Mouse (Mus musculus) granulocyte monocyte progenitor cell, adult 5-6 weeks (primary cell): ENCODE measurements around the gene Shld2. TPM values are rescaled to one million over a fixed set of nuclear protein-coding genes. Genes with fewer than 3 reads are reported as not detected.

Experiments
- ATAC-seq: replicated peaks from 2 replicates; pipeline ENCODE4 v1.8.0; 2016; ENCODE audit warnings: mild to moderate bottlenecking, moderate TSS enrichment, inconsistent platforms; ENCODE audit not compliant: poor library complexity, severe bottlenecking
- total RNA-seq, 2 experiments: library from RNA; stranded (forward) in 1 of 2; stranded (reverse) in 1 of 2; fragments of 200-712, 200-1000 nt in 1 of 2; fragments of >200 nt in 1 of 2; fragmentation: Nextera tagmentation in 1 of 2; gene quantifications; 2 replicates each; pipeline ENCODE4 v1.2.3; 2014 to 2017

Shld2 gene
- total RNA-seq (2014; fragmentation: Nextera tagmentation), result 6.6 and 16.8 TPM in 2 replicates
- total RNA-seq (2017), result 7.9 and 17.8 TPM in 2 replicates

GRCm38 (mm10) chr14:34310234-34310965 lies at the start of gene Shld2, which contains the start of gene Glud1:
Gene Shld2, minus strand, starts transcription at chr14:34310493.
Gene Glud1, plus strand, starts transcription at chr14:34310727.
- ATAC-seq, result peak; percentile 80

DNA sequence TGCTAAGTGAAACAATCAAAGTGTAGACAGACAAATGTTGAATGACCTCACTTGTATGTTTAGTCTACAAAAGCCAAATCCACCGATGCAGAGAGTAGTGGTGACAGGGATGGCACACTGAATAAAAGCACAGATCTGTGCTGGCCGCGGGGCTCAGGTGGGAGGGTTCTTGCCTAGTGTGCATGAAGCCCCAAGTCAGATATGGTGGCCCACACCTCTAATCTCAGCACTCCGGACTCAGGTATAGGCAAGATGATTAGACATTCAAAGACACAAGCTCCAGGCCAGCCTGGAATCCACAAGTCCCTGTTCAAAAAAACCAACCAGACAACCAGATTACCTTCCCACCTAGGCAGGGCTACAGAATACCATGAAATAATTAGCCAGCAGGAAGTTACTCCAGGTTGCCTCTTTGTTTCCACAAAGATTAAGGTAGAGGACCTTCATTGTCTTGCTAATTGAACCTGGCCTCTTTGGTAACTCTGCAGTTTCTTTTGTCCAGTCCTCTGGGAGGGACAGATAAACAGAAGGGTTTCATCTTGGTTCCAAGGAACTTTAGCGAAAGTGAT lies 49.5 kb upstream of the Shld2 start:
- ATAC-seq, result no peak

- no peak for ATAC-seq
Measured at GRCm38 (mm10) chr14:34357671-34358455, 47.6 kb upstream of the Shld2 start.

DNA sequence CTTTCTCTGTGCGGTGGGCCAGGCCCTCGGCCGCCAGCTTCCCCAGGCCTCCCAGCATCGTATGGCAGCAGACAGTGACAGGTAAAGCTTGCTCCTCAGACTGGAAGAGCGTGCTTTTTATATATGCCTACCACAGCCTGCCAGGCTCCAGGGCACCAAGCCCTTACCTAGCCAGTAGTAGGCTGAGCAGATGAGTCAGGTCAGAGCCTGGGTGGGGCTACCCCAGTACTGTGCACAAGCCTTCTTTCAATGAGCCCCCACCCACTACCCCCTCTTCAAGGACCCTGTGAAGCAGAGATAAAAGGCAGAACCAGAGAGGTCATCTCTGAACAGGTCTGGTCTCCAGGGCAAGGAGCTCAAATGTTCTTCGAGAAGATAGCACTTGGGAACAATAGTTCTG lies 45.0 kb upstream of the Shld2 start, which contains the start of gene Fam25c:
TSS of gene Fam25c (minus strand) at position 133 of the 400 bp plus-strand sequence.
- ATAC-seq, result no peak

GRCm38 (mm10) chr14:34354456-34354855 lies 44.2 kb upstream of the Shld2 start:
- ATAC-seq, result no peak

DNA sequence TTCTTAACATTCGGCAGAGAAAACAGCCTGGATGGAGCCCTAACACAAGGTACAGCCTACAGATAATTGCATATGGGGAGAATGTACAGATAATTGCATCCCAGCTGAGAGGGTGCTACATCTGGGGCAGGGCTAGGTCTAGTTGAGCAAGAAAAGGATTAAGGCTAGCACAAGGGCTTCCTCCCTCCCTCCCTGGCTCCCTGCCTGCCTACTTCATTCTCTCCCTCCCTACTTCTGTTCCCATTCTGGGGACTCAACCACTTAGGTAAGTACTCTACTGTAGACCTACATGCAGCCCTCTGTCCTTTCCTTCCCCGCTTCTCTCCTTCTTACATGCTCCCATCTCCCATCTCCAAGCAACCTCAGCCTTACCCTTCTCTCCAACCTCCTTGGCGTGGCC lies 43.0 kb upstream of the Shld2 start:
- no peak for ATAC-seq

- no peak for ATAC-seq
Measured at GRCm38 (mm10) chr14:34352523-34352922, 42.2 kb upstream of the Shld2 start.

DNA sequence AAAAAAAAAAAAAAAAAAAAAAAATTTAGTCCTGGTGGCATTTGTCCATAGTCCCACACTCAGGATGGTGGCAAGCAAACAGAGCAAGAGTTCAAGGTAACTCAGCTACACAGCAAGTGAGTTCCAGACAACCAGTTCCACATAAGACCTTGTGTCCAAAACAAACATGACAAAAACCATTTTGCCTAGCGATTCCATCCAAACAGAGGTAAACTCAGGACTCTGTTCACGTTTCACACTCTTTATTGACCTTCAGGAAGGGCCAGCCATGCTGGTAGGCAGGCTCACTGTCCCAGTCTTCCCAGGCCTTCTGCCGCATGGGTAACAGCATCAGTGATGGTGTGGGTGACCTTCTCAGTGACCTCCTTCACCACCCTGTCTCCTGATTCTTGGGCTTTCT lies 41.4 kb upstream of the Shld2 start:
- ATAC-seq, result no peak

DNA sequence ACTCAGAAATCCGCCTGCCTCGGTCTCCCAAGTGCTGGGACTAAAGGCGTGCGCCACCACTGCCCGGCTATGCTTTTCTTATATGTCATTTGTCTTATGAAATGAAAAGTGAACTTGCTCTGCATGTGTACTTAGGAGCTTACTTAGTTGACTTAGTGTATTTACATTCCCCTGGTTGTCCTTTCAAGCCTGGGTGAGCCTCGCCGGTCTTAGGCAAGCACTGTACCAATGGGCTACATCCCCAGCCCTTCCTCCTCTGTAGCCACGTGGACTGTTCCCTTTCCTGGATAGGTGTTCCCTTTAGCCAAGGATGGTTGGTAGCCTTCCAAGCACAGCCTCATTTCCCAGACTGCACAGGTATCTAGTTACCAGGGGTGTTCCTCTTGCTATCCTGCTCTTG lies 38.7 kb upstream of the Shld2 start:
- ATAC-seq, result no peak

- no peak for ATAC-seq
Measured at GRCm38 (mm10) chr14:34348301-34348700, 38.0 kb upstream of the Shld2 start.

DNA sequence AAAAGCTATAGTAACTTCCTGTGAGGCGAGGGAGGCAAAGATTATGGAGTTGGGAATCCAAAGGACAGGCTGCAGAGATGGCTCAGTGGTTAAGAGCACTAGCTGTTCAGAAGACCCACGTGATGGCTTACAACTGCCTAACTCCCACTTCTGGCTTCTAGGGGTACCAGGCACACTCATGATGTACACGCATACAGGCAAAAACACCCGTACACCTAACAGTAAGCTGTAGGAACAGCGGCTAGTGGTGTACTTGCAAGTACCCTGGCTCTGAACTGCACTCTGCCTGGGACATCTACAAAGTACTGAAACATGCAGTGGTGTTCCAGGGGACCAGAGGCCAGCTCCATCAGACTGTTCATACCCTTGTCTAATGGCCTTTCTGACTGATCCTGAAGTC lies 36.8 kb upstream of the Shld2 start:
- ATAC-seq, result no peak

DNA sequence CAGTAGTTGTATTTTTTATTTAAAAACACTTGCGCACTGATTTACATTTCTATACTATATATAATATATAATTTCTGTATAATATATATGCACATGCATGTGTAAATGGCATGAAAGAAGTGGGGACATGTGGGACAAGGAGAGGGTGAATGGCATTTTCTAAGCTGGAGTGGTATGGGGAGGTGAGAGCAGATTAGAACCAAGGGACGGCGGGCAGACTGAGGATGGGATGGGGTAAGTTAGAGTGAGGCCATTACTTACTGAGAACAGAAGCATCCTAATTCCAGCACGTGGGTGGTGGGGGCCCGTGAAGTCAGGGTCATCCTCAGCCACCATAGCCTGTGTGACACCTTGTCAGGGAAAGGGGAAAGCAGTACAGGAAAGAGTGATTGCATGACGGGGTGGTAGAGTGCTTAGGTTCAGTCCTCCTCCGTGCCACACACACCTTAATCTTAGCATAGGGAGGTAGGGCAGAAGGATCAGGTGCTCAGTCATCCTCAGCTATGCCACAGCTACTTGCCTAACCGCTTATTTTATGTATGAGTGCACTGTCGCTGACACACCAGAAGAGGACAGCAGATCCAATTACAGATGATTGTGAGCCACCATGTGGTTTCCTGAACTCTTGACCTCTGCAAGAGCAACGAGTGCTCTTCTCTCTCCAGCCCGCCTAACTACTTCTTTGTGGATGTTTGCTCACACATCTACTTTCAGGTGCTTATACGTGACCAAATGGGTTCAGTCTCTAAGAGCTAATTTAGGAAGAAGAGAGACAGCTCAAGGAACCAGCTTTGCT lies 35.7 kb upstream of the Shld2 start:
- ATAC-seq, result no peak

DNA sequence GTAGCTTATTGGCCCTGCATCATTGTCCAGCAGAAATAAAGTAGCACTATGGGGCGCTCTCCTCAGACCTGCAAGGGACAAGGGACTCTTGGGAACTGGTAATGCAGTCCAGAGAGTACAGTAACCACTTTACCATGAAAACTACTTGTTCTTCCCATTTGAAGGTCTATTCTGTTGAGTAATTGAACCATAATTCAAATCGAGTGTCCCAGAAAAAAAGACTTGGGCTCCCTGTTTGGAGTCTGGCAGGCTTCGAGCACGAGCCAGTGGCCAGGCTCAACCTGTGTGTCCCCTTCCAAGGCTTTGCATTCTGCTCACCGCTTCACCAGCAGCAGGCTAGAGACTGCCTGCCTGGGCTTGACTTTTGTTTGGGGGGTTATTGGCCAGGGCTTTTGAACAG lies 34.1 kb upstream of the Shld2 start:
- ATAC-seq, result no peak

- peak; percentile 90 for ATAC-seq
Measured at GRCm38 (mm10) chr14:34343078-34343477, 32.8 kb upstream of the Shld2 start.

DNA sequence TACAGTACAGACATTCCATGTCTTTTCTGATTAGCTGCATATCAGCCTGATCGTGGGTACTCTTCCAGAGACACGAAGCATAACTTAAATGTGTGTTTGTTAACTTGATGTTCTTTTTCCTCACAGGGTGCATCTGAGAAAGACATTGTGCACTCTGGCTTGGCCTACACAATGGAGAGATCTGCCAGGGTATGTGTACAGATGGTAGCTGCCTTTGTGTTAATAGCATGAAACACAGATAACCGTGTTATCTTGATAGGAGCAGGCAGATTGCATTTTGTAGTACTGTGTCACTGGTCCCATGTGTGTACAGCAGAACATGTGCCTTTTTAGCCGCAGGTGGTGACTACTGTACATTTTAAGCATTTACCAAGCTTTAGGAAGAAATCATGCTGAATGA lies 31.7 kb upstream of the Shld2 start:
- ATAC-seq, result no peak

DNA sequence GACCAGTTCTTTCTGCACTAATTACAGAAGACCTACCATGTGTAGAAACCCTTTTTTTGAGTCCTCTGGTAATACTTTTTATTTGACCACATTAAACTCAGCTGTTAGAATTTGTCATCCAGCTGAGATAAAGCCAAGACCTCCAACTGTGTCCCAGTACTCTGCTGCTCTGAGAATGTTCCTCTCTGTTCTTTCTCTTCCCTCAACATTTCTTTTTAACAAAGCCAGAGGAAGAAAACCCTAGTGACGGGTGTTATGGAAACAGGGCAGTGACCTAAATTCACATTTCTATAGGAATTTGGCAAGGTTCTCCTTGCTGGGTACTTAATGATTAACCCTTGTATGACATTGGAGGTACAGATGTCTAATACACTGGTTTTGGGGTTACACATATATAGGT lies 29.2 kb upstream of the Shld2 start:
- no peak for ATAC-seq

GRCm38 (mm10) chr14:34332476-34332875 lies 22.2 kb upstream of the Shld2 start:
- no peak for ATAC-seq

- ATAC-seq, result no peak
Measured at GRCm38 (mm10) chr14:34331886-34332285, 21.6 kb upstream of the Shld2 start.

- ATAC-seq, result no peak
Measured at GRCm38 (mm10) chr14:34330657-34331158, 20.4 kb upstream of the Shld2 start.

- no peak for ATAC-seq
Measured at GRCm38 (mm10) chr14:34327618-34328017, 17.3 kb upstream of the Shld2 start.
